Mouse (Mus musculus): Measurements from ENCODE around the gene Ace3. TPM values are rescaled to one million over a fixed set of nuclear protein-coding genes. Genes with fewer than 3 reads are reported as not detected.

Ace3 gene
- total and polyA plus RNA-seq, 2 experiments from 2014 or later, result not detected

- 46% methylated on average over 7 of the region's 7 CpGs for WGBS
- DNase-seq (ENCODE audit: low spot score) (no peak), ATAC-seq (ENCODE audit: insufficient read depth, low read depth) (no peak)
- Histone ChIP-seq H3K4me1 (ENCODE audit: control insufficient read depth, insufficient read depth) (0 out of 2 replicates have a peak, but pooled peaks cover 8% of the 10 kb centered on the region), H3K4me2 (ENCODE audit: low read depth, low read length) (no peak overlapping the region), H3K27ac (ENCODE audit: low read depth) (no peak overlapping the region), H3K9me3 (replicated peaks; ENCODE audit: control insufficient read depth, low read length) (no peaks in the 10 kb centered on the region), H3K4me3 (ENCODE audit: low read depth, low read length) (no peak overlapping the region), H3K9ac (replicated peaks; ENCODE audit: low read depth, low read length) (no peak overlapping the region), H3K27me3 (ENCODE audit: control insufficient read depth, insufficient read depth, low read length) (peaks cover 22% of the 10 kb centered on the region), H3K36me3 (replicated peaks; ENCODE audit: control insufficient read depth, insufficient read depth, low read length) (no peaks in the 10 kb centered on the region)
- TF ChIP-seq CTCF (IDR thresholded peaks at IDR 0.05; ENCODE audit: low read depth) (no peak), EP300 (IDR thresholded peaks at IDR 0.05; ENCODE audit: low read depth) (no peak)
Measured at GRCm38 (mm10) chr11:106012711-106013110, 18.2 kb downstream of the Ace3 start.

DNA sequence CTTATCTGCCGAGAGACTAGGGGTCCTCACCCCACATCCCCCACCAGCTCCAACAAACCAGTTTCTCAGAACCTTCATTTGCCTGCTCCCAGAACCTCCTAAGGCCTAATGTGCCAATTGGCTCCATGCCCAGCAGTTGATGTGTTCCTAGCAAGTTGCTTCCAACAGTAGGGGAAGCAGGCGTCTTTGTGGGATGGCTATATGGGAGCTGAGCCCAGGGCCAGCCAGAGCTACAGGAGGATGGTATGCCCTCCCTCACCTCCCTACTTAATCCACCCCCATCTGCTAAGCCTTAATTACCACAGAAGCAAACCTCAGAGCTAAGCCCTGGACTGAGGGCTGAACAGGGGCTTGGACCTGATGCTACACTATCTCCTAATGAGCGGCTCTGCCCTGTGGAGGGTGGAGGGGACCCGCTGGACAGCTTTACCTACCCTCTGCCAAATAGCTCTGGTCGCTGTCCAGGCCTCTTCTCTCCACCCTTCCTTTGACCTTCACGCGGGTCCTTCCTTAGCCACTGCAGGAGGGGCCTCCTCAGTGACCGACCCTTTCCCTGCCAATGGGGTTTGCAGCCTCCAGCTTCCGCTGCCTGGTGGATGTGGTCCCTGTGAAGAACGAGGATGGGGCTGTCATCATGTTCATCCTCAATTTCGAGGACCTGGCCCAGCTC, 19.2 kb downstream of the Ace3 start:
- no peaks in the 10 kb centered on the region for H3K9me3 ChIP-seq (replicated peaks; ENCODE audit: control insufficient read depth, low read length)
- H3K36me3 ChIP-seq (replicated peaks; ENCODE audit: control insufficient read depth, insufficient read depth, low read length), result no peaks in the 10 kb centered on the region
- peak; percentile 34 for DNase-seq (ENCODE audit: low spot score)
- ATAC-seq (ENCODE audit: insufficient read depth, low read depth), result no peak; the same call in 1 of the 2 replicates
- no peak overlapping the region for H3K4me2 ChIP-seq (ENCODE audit: low read depth, low read length)
- H3K4me1 ChIP-seq (ENCODE audit: control insufficient read depth, insufficient read depth), result 0 out of 2 replicates have a peak, but pooled peaks cover 8% of the 10 kb centered on the region
- no peak overlapping the region for H3K27ac ChIP-seq (ENCODE audit: low read depth)
- H3K4me3 ChIP-seq (ENCODE audit: low read depth, low read length), result no peak overlapping the region
- WGBS, result 27% methylated on average over 11 of the region's 11 CpGs
- TF ChIP-seq CTCF (IDR thresholded peaks at IDR 0.05; ENCODE audit: low read depth), result no peak
- no peak for TF ChIP-seq EP300 (IDR thresholded peaks at IDR 0.05; ENCODE audit: low read depth)
- peaks cover 15% of the 10 kb centered on the region for H3K27me3 ChIP-seq (ENCODE audit: control insufficient read depth, insufficient read depth, low read length)
- H3K9ac ChIP-seq (replicated peaks; ENCODE audit: low read depth, low read length), result no peak overlapping the region

DNA sequence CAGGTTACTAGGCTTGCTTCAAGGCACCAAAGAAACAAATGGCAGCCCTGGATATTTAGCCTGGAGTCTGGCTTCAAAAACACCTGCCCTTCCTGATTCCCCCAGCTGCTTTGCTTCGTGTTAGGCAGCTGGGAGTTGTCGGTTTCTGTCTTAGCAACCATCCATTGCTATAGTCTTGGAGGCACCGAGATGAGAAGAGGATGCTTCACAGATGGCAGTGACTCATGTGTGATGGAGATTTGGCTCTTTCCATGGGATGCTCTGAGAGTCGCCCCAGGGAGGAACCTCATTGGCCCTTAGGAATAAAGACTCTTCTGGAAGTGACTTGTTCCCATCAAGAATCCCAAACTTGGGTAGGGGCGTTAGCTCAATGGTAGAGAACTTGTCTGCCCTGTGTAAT, 22.0 kb downstream of the Ace3 start:
- Histone ChIP-seq H3K4me1 (ENCODE audit: control insufficient read depth, insufficient read depth) (peaks cover 17% of the 10 kb centered on the region; the same call in 1 of the 2 replicates), H3K36me3 (replicated peaks; ENCODE audit: control insufficient read depth, insufficient read depth, low read length) (no peaks in the 10 kb centered on the region), H3K9ac (replicated peaks; ENCODE audit: low read depth, low read length) (no peak overlapping the region), H3K9me3 (replicated peaks; ENCODE audit: control insufficient read depth, low read length) (no peaks in the 10 kb centered on the region), H3K27me3 (ENCODE audit: control insufficient read depth, insufficient read depth, low read length) (peaks cover 20% of the 10 kb centered on the region), H3K4me3 (ENCODE audit: low read depth, low read length) (no peak overlapping the region), H3K4me2 (ENCODE audit: low read depth, low read length) (no peak overlapping the region), H3K27ac (ENCODE audit: low read depth) (no peak overlapping the region)
- TF ChIP-seq CTCF (IDR thresholded peaks at IDR 0.05; ENCODE audit: low read depth) (no peak), EP300 (IDR thresholded peaks at IDR 0.05; ENCODE audit: low read depth) (no peak)
- no peak for ATAC-seq (ENCODE audit: insufficient read depth, low read depth)
- no peak for DNase-seq (ENCODE audit: low spot score)
- 69% methylated on average over 5 of the region's 5 CpGs for WGBS

GRCm38 (mm10) chr11:106020051-106020763, 25.7 kb downstream of the Ace3 start:
- WGBS, result under 1% methylated on average over 50 of the region's 50 CpGs
- H3K4me2 ChIP-seq (ENCODE audit: low read depth, low read length), result peak overlapping the region; percentile 45
- H3K36me3 ChIP-seq (replicated peaks; ENCODE audit: control insufficient read depth, insufficient read depth, low read length), result no peaks in the 10 kb centered on the region
- H3K4me1 ChIP-seq (ENCODE audit: control insufficient read depth, insufficient read depth), result peaks cover 10% of the 10 kb centered on the region; the same call in 1 of the 2 replicates
- DNase-seq (ENCODE audit: low spot score), result no peak
- peak overlapping the region; percentile 27; the same call in 1 of the 2 replicates for H3K4me3 ChIP-seq (ENCODE audit: low read depth, low read length)
- H3K27ac ChIP-seq (ENCODE audit: low read depth), result no peak overlapping the region
- TF ChIP-seq CTCF (IDR thresholded peaks at IDR 0.05; ENCODE audit: low read depth) (no peak), EP300 (IDR thresholded peaks at IDR 0.05; ENCODE audit: low read depth) (no peak)
- no peak overlapping the region for H3K9ac ChIP-seq (replicated peaks; ENCODE audit: low read depth, low read length)
- H3K9me3 ChIP-seq (replicated peaks; ENCODE audit: control insufficient read depth, low read length), result no peaks in the 10 kb centered on the region
- peaks cover 26% of the 10 kb centered on the region for H3K27me3 ChIP-seq (ENCODE audit: control insufficient read depth, insufficient read depth, low read length)
- no peak for ATAC-seq (ENCODE audit: insufficient read depth, low read depth)

GRCm38 (mm10) chr11:106025774-106026173, 31.3 kb downstream of the Ace3 start:
- no peaks in the 10 kb centered on the region for H3K4me1 ChIP-seq (ENCODE audit: control insufficient read depth, insufficient read depth)
- TF ChIP-seq CTCF (IDR thresholded peaks at IDR 0.05; ENCODE audit: low read depth), result no peak
- no peak for TF ChIP-seq EP300 (IDR thresholded peaks at IDR 0.05; ENCODE audit: low read depth)
- no peak overlapping the region for H3K27ac ChIP-seq (ENCODE audit: low read depth)
- H3K9ac ChIP-seq (replicated peaks; ENCODE audit: low read depth, low read length), result no peak overlapping the region
- H3K4me3 ChIP-seq (ENCODE audit: low read depth, low read length), result no peak overlapping the region
- H3K27me3 ChIP-seq (ENCODE audit: control insufficient read depth, insufficient read depth, low read length), result peaks cover 11% of the 10 kb centered on the region; the same call in 1 of the 2 replicates
- no peak for ATAC-seq (ENCODE audit: insufficient read depth, low read depth)
- H3K36me3 ChIP-seq (replicated peaks; ENCODE audit: control insufficient read depth, insufficient read depth, low read length), result no peaks in the 10 kb centered on the region
- H3K4me2 ChIP-seq (ENCODE audit: low read depth, low read length), result no peak overlapping the region
- no peaks in the 10 kb centered on the region for H3K9me3 ChIP-seq (replicated peaks; ENCODE audit: control insufficient read depth, low read length)
- WGBS, result 41% methylated on average over 3 of the region's 3 CpGs
- DNase-seq (ENCODE audit: low spot score), result no peak
